Mouse (Mus musculus): ENCODE results near the gene Pim3.
"Not testable (repeated sequence)": the region's sequence is repeated elsewhere in the genome, so short reads cannot be mapped to it uniquely, and the experiment has no call there.

Gene Pim3

GRCm38 (mm10) chr15:88861772-88862622, at the start of gene Pim3:
Pim3 (plus strand) TSS chr15:88862186.
- peak; percentile 99 for DNase-seq

- DNase-seq, result no peak
These were observed 48.7 kb upstream of the Pim3 start for GRCm38 (mm10) chr15:88813262-88813661.

- not testable (repeated sequence) for DNase-seq
These were observed 48.1 kb upstream of the Pim3 start for GRCm38 (mm10) chr15:88813873-88814272.

GRCm38 (mm10) chr15:88814411-88815047, 47.5 kb upstream of the Pim3 start:
- DNase-seq, result no peak

GRCm38 (mm10) chr15:88815196-88815700, 46.7 kb upstream of the Pim3 start:
- no peak for DNase-seq

GRCm38 (mm10) chr15:88819026-88819905, 42.7 kb upstream of the Pim3 start, which contains the start of the genes Alg12 and Creld2:
Alg12 (minus strand) TSS chr15:88819318.
Creld2 (plus strand) TSS chr15:88819646.
- DNase-seq, result peak; percentile 100

GRCm38 (mm10) chr15:88819906-88820303, 42.1 kb upstream of the Pim3 start:
- DNase-seq, result no peak

GRCm38 (mm10) chr15:88821403-88821802, 40.6 kb upstream of the Pim3 start:
- DNase-seq, result no peak

GRCm38 (mm10) chr15:88822513-88822912, 39.5 kb upstream of the Pim3 start:
- DNase-seq, result no peak

GRCm38 (mm10) chr15:88823376-88823775, 38.6 kb upstream of the Pim3 start:
- DNase-seq, result no peak

GRCm38 (mm10) chr15:88827466-88827865, 34.5 kb upstream of the Pim3 start:
- no peak for DNase-seq

GRCm38 (mm10) chr15:88827991-88828799, 33.8 kb upstream of the Pim3 start:
- DNase-seq, result peak; percentile 64

- peak; percentile 88 for DNase-seq
These were observed 32.9 kb upstream of the Pim3 start for GRCm38 (mm10) chr15:88828800-88829705.

- DNase-seq, result no peak
These were observed 32.1 kb upstream of the Pim3 start for GRCm38 (mm10) chr15:88829791-88830440.

- DNase-seq, result no peak
These were observed 31.3 kb upstream of the Pim3 start for GRCm38 (mm10) chr15:88830696-88831095.

- DNase-seq, result no peak
These were observed 30.5 kb upstream of the Pim3 start for GRCm38 (mm10) chr15:88831482-88831881.

GRCm38 (mm10) chr15:88832536-88832935, 29.4 kb upstream of the Pim3 start:
- DNase-seq, result no peak

GRCm38 (mm10) chr15:88836031-88836430, 26.0 kb upstream of the Pim3 start:
- peak; percentile 23 for DNase-seq

- no peak for DNase-seq
These were observed 25.4 kb upstream of the Pim3 start for GRCm38 (mm10) chr15:88836571-88836970.

Data from retina, postnatal 1 day (tissue).